Mouse (Mus musculus): ENCODE data around the gene Cmtr1. TPM values are rescaled to one million over a fixed set of nuclear protein-coding genes. Genes with fewer than 3 reads are reported as not detected.

The Cmtr1 gene
- polyA plus RNA-seq, 1 experiment from 2014 or later: 110 TPM

- Histone ChIP-seq H3K27me3 (no peaks in the 10 kb centered on the region), H3K4me1 (peaks cover 15% of the 10 kb centered on the region), H3K9ac (no peak overlapping the region), H3K4me3 (replicated peaks) (no peak overlapping the region), H3K36me3 (no peaks in the 10 kb centered on the region), H3K27ac (replicated peaks) (no peak overlapping the region), H3K9me3 (replicated peaks) (no peaks in the 10 kb centered on the region), H3K4me2 (replicated peaks) (no peak overlapping the region)
- no peak for ATAC-seq (ENCODE audit: insufficient number of reproducible peaks, low FRiP score, low TSS enrichment, low read depth)
- WGBS: 58% methylated on average over 11 of the region's 11 CpGs
Measured at GRCm38 (mm10) chr17:29720755-29721365, 60.5 kb downstream of the Cmtr1 start.

- 44% methylated on average over 6 of the region's 6 CpGs for WGBS
- H3K9ac ChIP-seq: no peak overlapping the region
- H3K9me3 ChIP-seq (replicated peaks): no peaks in the 10 kb centered on the region
- no peaks in the 10 kb centered on the region for H3K36me3 ChIP-seq
- H3K4me3 ChIP-seq (replicated peaks): no peak overlapping the region
- H3K27ac ChIP-seq (replicated peaks): no peak overlapping the region
- no peaks in the 10 kb centered on the region for H3K27me3 ChIP-seq
- H3K4me1 ChIP-seq: 0 out of 2 replicates have a peak, but pooled peaks cover 3% of the 10 kb centered on the region
- ATAC-seq (ENCODE audit: insufficient number of reproducible peaks, low FRiP score, low TSS enrichment, low read depth): no peak
- H3K4me2 ChIP-seq (replicated peaks): no peak overlapping the region
Measured at GRCm38 (mm10) chr17:29724610-29725009, 64.2 kb downstream of the Cmtr1 start.

- Histone ChIP-seq H3K36me3 (no peaks in the 10 kb centered on the region), H3K27me3 (no peaks in the 10 kb centered on the region), H3K4me2 (replicated peaks) (no peak overlapping the region), H3K9ac (no peak overlapping the region), H3K9me3 (replicated peaks) (no peaks in the 10 kb centered on the region), H3K4me1 (0 out of 2 replicates have a peak, but pooled peaks cover 3% of the 10 kb centered on the region), H3K4me3 (replicated peaks) (no peak overlapping the region), H3K27ac (replicated peaks) (no peak overlapping the region)
- WGBS: 65% methylated on average over 6 of the region's 6 CpGs
- ATAC-seq (ENCODE audit: insufficient number of reproducible peaks, low FRiP score, low TSS enrichment, low read depth): no peak
Measured at GRCm38 (mm10) chr17:29725027-29725620, 64.7 kb downstream of the Cmtr1 start.

- H3K36me3 ChIP-seq: no peaks in the 10 kb centered on the region
- H3K4me1 ChIP-seq: peaks cover 16% of the 10 kb centered on the region
- H3K27me3 ChIP-seq: no peaks in the 10 kb centered on the region
- no peaks in the 10 kb centered on the region for H3K9me3 ChIP-seq (replicated peaks)
- no peak overlapping the region for H3K9ac ChIP-seq
- ATAC-seq (ENCODE audit: insufficient number of reproducible peaks, low FRiP score, low TSS enrichment, low read depth): no peak
- H3K27ac ChIP-seq (replicated peaks): no peak overlapping the region
- 55% methylated on average over 8 of the region's 8 CpGs for WGBS
- no peak overlapping the region for H3K4me3 ChIP-seq (replicated peaks)
- H3K4me2 ChIP-seq (replicated peaks): no peak overlapping the region
Measured at GRCm38 (mm10) chr17:29728082-29728481, 67.7 kb downstream of the Cmtr1 start.

GRCm38 (mm10) chr17:29730510-29731265, 70.3 kb downstream of the Cmtr1 start:
- Histone ChIP-seq H3K9ac (no peak overlapping the region), H3K9me3 (replicated peaks) (no peaks in the 10 kb centered on the region), H3K4me2 (replicated peaks) (no peak overlapping the region), H3K27ac (replicated peaks) (no peak overlapping the region), H3K36me3 (no peaks in the 10 kb centered on the region), H3K27me3 (no peaks in the 10 kb centered on the region), H3K4me3 (replicated peaks) (no peak overlapping the region), H3K4me1 (peaks cover 13% of the 10 kb centered on the region)
- 0 out of 2 replicates have a peak, but pooled peaks have one; percentile 43 for ATAC-seq (ENCODE audit: insufficient number of reproducible peaks, low FRiP score, low TSS enrichment, low read depth)
- 44% methylated on average over 13 of the region's 13 CpGs for WGBS

GRCm38 (mm10) chr17:29731266-29731952, 71.0 kb downstream of the Cmtr1 start:
- 49% methylated on average over 12 of the region's 12 CpGs for WGBS
- H3K4me1 ChIP-seq: peaks cover 13% of the 10 kb centered on the region
- no peak overlapping the region for H3K9ac ChIP-seq
- H3K27ac ChIP-seq (replicated peaks): no peak overlapping the region
- H3K9me3 ChIP-seq (replicated peaks): no peaks in the 10 kb centered on the region
- H3K36me3 ChIP-seq: no peaks in the 10 kb centered on the region
- H3K4me3 ChIP-seq (replicated peaks): no peak overlapping the region
- H3K4me2 ChIP-seq (replicated peaks): no peak overlapping the region
- ATAC-seq (ENCODE audit: insufficient number of reproducible peaks, low FRiP score, low TSS enrichment, low read depth): no peak
- no peaks in the 10 kb centered on the region for H3K27me3 ChIP-seq

- Histone ChIP-seq H3K9me3 (replicated peaks) (no peaks in the 10 kb centered on the region), H3K36me3 (no peaks in the 10 kb centered on the region), H3K4me1 (peaks cover 13% of the 10 kb centered on the region), H3K4me3 (replicated peaks) (no peak overlapping the region), H3K4me2 (replicated peaks) (no peak overlapping the region), H3K27ac (replicated peaks) (no peak overlapping the region), H3K9ac (no peak overlapping the region), H3K27me3 (no peaks in the 10 kb centered on the region)
- no peak for ATAC-seq (ENCODE audit: insufficient number of reproducible peaks, low FRiP score, low TSS enrichment, low read depth)
- WGBS: 45% methylated on average over 6 of the region's 6 CpGs
Measured at GRCm38 (mm10) chr17:29731953-29732325, 71.5 kb downstream of the Cmtr1 start.

GRCm38 (mm10) chr17:29732522-29732921, 72.1 kb downstream of the Cmtr1 start:
- WGBS: 80% methylated on average over 2 of the region's 2 CpGs
- ATAC-seq (ENCODE audit: insufficient number of reproducible peaks, low FRiP score, low TSS enrichment, low read depth): no peak

GRCm38 (mm10) chr17:29736448-29737014, 76.1 kb downstream of the Cmtr1 start:
- H3K9ac ChIP-seq: no peak overlapping the region

More at GRCm38 (mm10) chr17:29732522-29732921, 72.1 kb downstream of the Cmtr1 start:
- Histone ChIP-seq H3K27ac (replicated peaks) (no peak overlapping the region), H3K36me3 (no peaks in the 10 kb centered on the region), H3K4me3 (replicated peaks) (no peak overlapping the region), H3K27me3 (no peaks in the 10 kb centered on the region), H3K4me2 (replicated peaks) (no peak overlapping the region), H3K9me3 (replicated peaks) (no peaks in the 10 kb centered on the region), H3K4me1 (peaks cover 13% of the 10 kb centered on the region), H3K9ac (no peak overlapping the region)

GRCm38 (mm10) chr17:29737849-29738804, 77.7 kb downstream of the Cmtr1 start:
- no peak overlapping the region for H3K9ac ChIP-seq
- WGBS: 41% methylated on average over 22 of the region's 22 CpGs
- H3K36me3 ChIP-seq: no peaks in the 10 kb centered on the region
- H3K4me3 ChIP-seq (replicated peaks): no peak overlapping the region
- no peaks in the 10 kb centered on the region for H3K27me3 ChIP-seq
- H3K4me2 ChIP-seq (replicated peaks): 0 out of 2 replicates have a peak overlapping the region, but pooled peaks have one; percentile 2
- ATAC-seq (ENCODE audit: insufficient number of reproducible peaks, low FRiP score, low TSS enrichment, low read depth): peak; percentile 45; the same call in 1 of the 2 replicates
- H3K27ac ChIP-seq (replicated peaks): no peak overlapping the region
- peaks cover 6% of the 10 kb centered on the region; the same call in 1 of the 2 replicates for H3K4me1 ChIP-seq
- no peaks in the 10 kb centered on the region for H3K9me3 ChIP-seq (replicated peaks)

More at GRCm38 (mm10) chr17:29736448-29737014, 76.1 kb downstream of the Cmtr1 start:
- no peaks in the 10 kb centered on the region for H3K9me3 ChIP-seq (replicated peaks)
- H3K4me2 ChIP-seq (replicated peaks): no peak overlapping the region
- no peak overlapping the region for H3K27ac ChIP-seq (replicated peaks)
- ATAC-seq (ENCODE audit: insufficient number of reproducible peaks, low FRiP score, low TSS enrichment, low read depth): no peak
- peaks cover 9% of the 10 kb centered on the region; the same call in 1 of the 2 replicates for H3K4me1 ChIP-seq
- H3K36me3 ChIP-seq: no peaks in the 10 kb centered on the region
- H3K27me3 ChIP-seq: no peaks in the 10 kb centered on the region
- WGBS: 37% methylated on average over 15 of the region's 15 CpGs
- no peak overlapping the region for H3K4me3 ChIP-seq (replicated peaks)

Measured in embryonic facial prominence, embryonic 15.5 days (tissue).